Mouse (Mus musculus) heart, adult 10 weeks (tissue): ENCODE results near the gene Hamp. TPM values are rescaled to one million over a fixed set of nuclear protein-coding genes. Genes with fewer than 3 reads are reported as not detected.

Experiments
- polyA plus RNA-seq: library from polyadenylated mRNA; stranded (reverse); fragments of 350-450 nt; fragmentation: Illumina TruSeq; extraction: RNeasy Lipid Tissue Mini Kit (QIAGEN cat#74804); gene quantifications from one replicate; pipeline ENCODE4 v1.2.3, GENCODE M21; 2014; ENCODE audit warnings: low read depth, low replicate concordance

Hamp gene
- polyA plus RNA-seq: 44.7 TPM

DNA sequence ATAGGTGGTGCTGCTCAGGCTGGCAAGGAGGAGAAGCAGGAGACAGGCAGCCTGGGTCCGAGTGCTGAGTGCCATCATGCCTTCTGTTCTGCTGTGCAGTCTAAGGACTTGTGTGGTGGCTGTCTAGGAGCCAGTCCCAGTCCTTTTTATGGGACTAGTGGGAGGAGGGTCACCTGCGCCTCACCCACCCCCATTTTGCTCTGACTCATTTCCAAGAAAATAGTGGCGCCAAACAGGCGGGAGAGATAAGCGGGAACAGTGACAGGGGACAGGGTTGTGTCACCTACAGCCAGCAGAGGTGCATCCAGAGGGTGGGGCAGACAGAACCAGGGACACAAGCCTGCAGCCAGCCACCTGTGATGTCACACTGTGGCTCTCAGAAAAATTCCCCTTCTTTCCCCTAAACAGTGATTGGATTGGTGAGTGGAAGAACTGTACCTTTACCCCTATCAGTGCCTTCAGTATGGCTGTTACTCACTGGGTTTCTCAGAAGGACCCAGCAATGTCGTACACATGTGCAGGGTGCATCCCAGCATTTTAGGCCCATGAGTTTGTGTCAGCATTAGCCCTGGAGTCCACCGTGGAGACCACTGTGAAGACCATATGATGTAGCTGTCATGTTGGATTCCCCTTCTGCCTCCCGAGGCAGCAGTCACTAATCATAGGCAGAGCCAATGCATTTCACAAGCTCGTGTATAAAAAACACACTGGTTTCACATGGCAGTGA lies at the start of gene Hamp:
Gene Hamp, minus strand, starts transcription at position 124 of the 727 bp plus-strand sequence.

DNA sequence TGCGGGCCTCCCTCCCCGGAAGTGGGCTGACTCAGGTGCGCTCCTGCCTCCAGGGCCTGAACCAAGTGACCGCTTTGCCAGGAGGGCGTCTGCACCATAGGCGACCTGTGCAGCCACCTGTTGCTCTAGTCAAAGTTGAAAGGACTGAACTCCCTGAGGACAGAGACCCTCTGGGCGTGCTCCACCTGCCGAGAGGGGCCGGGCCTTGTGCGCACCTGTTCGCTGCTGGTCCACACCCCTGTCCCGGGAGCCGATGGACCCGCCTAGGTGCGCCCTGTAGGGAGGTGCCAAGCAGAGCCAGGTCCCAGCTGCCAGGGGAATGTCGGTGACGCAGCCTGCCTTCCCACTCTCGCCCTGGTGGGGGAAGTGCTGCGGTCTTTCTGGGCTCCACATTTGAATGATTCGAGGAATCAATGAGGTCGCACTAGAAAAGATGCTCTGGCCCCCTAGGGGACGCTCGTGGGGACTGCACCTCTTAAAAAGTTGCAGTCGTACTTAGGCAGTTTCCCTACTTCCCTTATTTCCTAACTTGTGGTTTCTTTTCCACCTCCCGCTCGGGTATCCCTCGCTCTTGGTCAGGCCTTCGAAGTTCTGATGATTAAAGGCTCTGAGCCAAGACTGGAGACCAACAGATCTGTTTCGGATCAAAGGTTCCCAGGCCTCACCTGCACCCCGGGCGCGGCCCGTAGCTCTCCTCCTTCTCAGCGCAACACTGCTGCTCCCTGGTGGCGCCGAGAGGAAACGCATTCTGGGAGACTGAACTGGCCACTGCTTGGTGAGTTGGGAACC lies 29.9 kb upstream of the Hamp start, which contains the start of gene Fam187b:
Gene Fam187b, plus strand, starts transcription at position 290 of the 789 bp plus-strand sequence.

DNA sequence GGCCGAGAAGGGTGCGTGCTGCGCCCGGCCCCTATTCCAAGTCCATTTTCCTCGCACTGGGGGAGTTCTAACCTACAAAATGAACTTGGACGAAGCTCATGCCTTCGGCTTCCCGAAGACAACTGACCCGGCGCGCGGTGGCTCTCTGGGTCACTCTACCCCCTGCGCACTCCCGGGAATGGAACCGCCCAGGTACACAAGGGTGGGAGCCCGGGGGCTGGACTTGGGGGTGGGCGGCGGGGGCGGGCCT lies 29.3 kb upstream of the Hamp start, which contains the start of gene Lsr:
Gene Lsr, minus strand, starts transcription at position 214 of the 250 bp plus-strand sequence.

GRCm38 (mm10) chr7:30956756-30957366 lies 13.0 kb upstream of the Hamp start, which contains the start of gene Usf2:
Usf2 (minus strand) TSS chr7:30956803.

GRCm38 (mm10) chr7:30924581-30924980 lies 19.3 kb downstream of the Hamp start, which contains the start of gene Hamp2:
Hamp2 (minus strand) TSS chr7:30924681.

GRCm38 (mm10) chr7:30914732-30915131 lies 29.1 kb downstream of the Hamp start, which contains the start of gene Mag:
Mag (minus strand) TSS chr7:30914873.

Other genes with a start within 250 kb of the Hamp start
- gene 2200002J24Rik, start 245.1 kb downstream of the Hamp start, polyA plus RNA-seq: not detected
- not detected for gene Atp4a, start 231.8 kb downstream of the Hamp start, polyA plus RNA-seq
- 168 TPM for gene Tmem147, start 214.5 kb downstream of the Hamp start, polyA plus RNA-seq
- not detected for gene Gapdhs, start 200.4 kb downstream of the Hamp start, polyA plus RNA-seq
- gene Sbsn, start 192.6 kb downstream of the Hamp start, polyA plus RNA-seq: 3.5 TPM
- 3.5 TPM for gene Dmkn, start 180.3 kb downstream of the Hamp start, polyA plus RNA-seq
- gene Krtdap, start 156.1 kb downstream of the Hamp start, polyA plus RNA-seq: not detected
- gene Ffar2, start 120.3 kb downstream of the Hamp start, polyA plus RNA-seq: not detected
- gene Ffar3, start 87.9 kb downstream of the Hamp start, polyA plus RNA-seq: not detected
- not detected for gene Ffar1, start 82.5 kb downstream of the Hamp start, polyA plus RNA-seq
- gene Cd22, start 63.7 kb downstream of the Hamp start, polyA plus RNA-seq: 0.76 TPM
- 0.18 TPM for gene Mag, start 29.2 kb downstream of the Hamp start, polyA plus RNA-seq
- gene Hamp2, start 19.4 kb downstream of the Hamp start, polyA plus RNA-seq: 6.3 TPM
- gene Usf2, start 12.8 kb upstream of the Hamp start, polyA plus RNA-seq: 166 TPM
- gene Lsr, start 29.4 kb upstream of the Hamp start, polyA plus RNA-seq: 3.3 TPM
- not detected for gene Fam187b, start 29.8 kb upstream of the Hamp start, polyA plus RNA-seq
- 43.3 TPM for gene Fxyd5, start 98.4 kb upstream of the Hamp start, polyA plus RNA-seq
- gene Fxyd7, start 107.4 kb upstream of the Hamp start, polyA plus RNA-seq: 2.0 TPM
- gene Fxyd1, start 113.2 kb upstream of the Hamp start, polyA plus RNA-seq: 1,227 TPM
- gene Lgi4, start 115.3 kb upstream of the Hamp start, polyA plus RNA-seq: 5.1 TPM
- gene Fxyd3, start 132.7 kb upstream of the Hamp start, polyA plus RNA-seq: 4.2 TPM
- gene Hpn, start 171.3 kb upstream of the Hamp start, polyA plus RNA-seq: 2.8 TPM
- gene Scn1b, start 183.0 kb upstream of the Hamp start, polyA plus RNA-seq: 16.1 TPM
- gene Gramd1a, start 211.9 kb upstream of the Hamp start, polyA plus RNA-seq: 43.0 TPM